Mouse (Mus musculus): Measurements from ENCODE around the gene Ick.

DNA sequence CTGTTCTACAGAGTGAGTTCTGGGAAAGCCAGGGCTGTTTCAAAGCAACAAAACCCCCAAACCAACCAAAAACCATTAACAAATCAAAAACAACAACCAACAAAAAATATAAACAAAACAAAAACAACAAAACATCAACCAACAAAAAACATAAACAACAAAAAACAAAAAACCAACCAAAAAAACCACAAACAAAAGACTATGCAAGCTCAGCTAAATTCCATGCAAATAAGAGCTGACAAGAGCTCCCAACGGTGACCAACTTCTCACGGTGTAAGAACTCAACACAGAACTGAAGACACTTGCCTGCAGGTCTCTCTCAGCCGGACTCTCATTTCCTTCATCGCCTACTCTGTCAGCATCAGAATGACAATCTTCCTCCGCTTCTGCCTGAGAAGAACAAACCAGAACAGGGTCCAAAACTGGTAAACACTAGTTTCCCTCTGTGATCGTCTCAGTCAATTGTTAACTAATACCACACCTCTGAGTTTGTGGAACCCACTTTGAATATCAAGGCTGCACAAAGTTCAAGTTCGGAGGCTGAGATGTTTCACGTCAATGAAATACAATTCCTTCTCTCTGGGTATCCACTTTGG lies 4.9 kb upstream of the Ick start:
- no peak for TF ChIP-seq CTCF (IDR thresholded peaks at IDR 0.05; ENCODE audit: insufficient read depth, low read length)
- TF ChIP-seq POLR2A (IDR thresholded peaks at IDR 0.05; ENCODE audit: borderline replicate concordance, extremely low read depth, low read depth, low read length) = no peak

Data from lung, adult 2 months (tissue).